Mouse (Mus musculus): ENCODE data around the gene Grhpr. TPM values are rescaled to one million over a fixed set of nuclear protein-coding genes. Genes with fewer than 3 reads are reported as not detected.
"Not testable (repeated sequence)": the region's sequence is repeated elsewhere in the genome, so short reads cannot be mapped to it uniquely, and the experiment has no call there.

Gene Grhpr
- polyA plus RNA-seq, 1 experiment from 2014 or later = 57.3 TPM

- Histone ChIP-seq H3K4me1 (replicated peaks) (peaks cover 16% of the 10 kb centered on the region), H3K4me3 (replicated peaks) (peak overlapping the region; percentile 75), H3K4me2 (peak overlapping the region; percentile 96), H3K9me3 (no peaks in the 10 kb centered on the region), H3K36me3 (peaks cover 13% of the 10 kb centered on the region), H3K27ac (no peak overlapping the region), H3K27me3 (no peaks in the 10 kb centered on the region), H3K9ac (replicated peaks) (peak overlapping the region; percentile 70)
- ATAC-seq (ENCODE audit: insufficient number of reproducible peaks, insufficient read depth, low FRiP score, low TSS enrichment, low read depth) = 0 out of 2 replicates have a peak, but pooled peaks have one; percentile 32
- 3% methylated on average over 14 of the region's 14 CpGs for WGBS
These were observed 37.8 kb downstream of the Grhpr start for GRCm38 (mm10) chr4:45019009-45019408.

- H3K36me3 ChIP-seq = peaks cover 79% of the 10 kb centered on the region
These were observed 45.3 kb downstream of the Grhpr start for GRCm38 (mm10) chr4:45026459-45026858.

GRCm38 (mm10) chr4:45032586-45032985 lies 51.4 kb downstream of the Grhpr start:
- Histone ChIP-seq H3K36me3 (peaks cover 99% of the 10 kb centered on the region), H3K4me1 (replicated peaks) (no peaks in the 10 kb centered on the region), H3K4me2 (no peak overlapping the region), H3K27ac (no peak overlapping the region), H3K4me3 (replicated peaks) (no peak overlapping the region), H3K9me3 (no peaks in the 10 kb centered on the region), H3K9ac (replicated peaks) (no peak overlapping the region), H3K27me3 (no peaks in the 10 kb centered on the region)
- ATAC-seq (ENCODE audit: insufficient number of reproducible peaks, insufficient read depth, low FRiP score, low TSS enrichment, low read depth) = no peak
- WGBS = 92% methylated on average over 9 of the region's 9 CpGs

More at GRCm38 (mm10) chr4:45026459-45026858, 45.3 kb downstream of the Grhpr start:
- Histone ChIP-seq H3K9ac (replicated peaks) (no peak overlapping the region), H3K27ac (no peak overlapping the region), H3K4me3 (replicated peaks) (no peak overlapping the region), H3K9me3 (no peaks in the 10 kb centered on the region), H3K27me3 (no peaks in the 10 kb centered on the region), H3K4me1 (replicated peaks) (no peaks in the 10 kb centered on the region), H3K4me2 (no peak overlapping the region)
- no peak for ATAC-seq (ENCODE audit: insufficient number of reproducible peaks, insufficient read depth, low FRiP score, low TSS enrichment, low read depth)
- WGBS = 91% methylated on average over 4 of the region's 4 CpGs

GRCm38 (mm10) chr4:45034693-45035628 lies 53.8 kb downstream of the Grhpr start:
- ATAC-seq (ENCODE audit: insufficient number of reproducible peaks, insufficient read depth, low FRiP score, low TSS enrichment, low read depth) = 0 out of 2 replicates have a peak, but pooled peaks have one; percentile 10
- Histone ChIP-seq H3K36me3 (peaks cover 81% of the 10 kb centered on the region), H3K27me3 (no peaks in the 10 kb centered on the region), H3K9me3 (no peaks in the 10 kb centered on the region), H3K4me1 (replicated peaks) (no peaks in the 10 kb centered on the region), H3K27ac (no peak overlapping the region), H3K9ac (replicated peaks) (no peak overlapping the region), H3K4me3 (replicated peaks) (no peak overlapping the region), H3K4me2 (no peak overlapping the region)
- WGBS = 68% methylated on average over 16 of the region's 16 CpGs

- H3K9me3 ChIP-seq = no peaks in the 10 kb centered on the region
- ATAC-seq (ENCODE audit: insufficient number of reproducible peaks, insufficient read depth, low FRiP score, low TSS enrichment, low read depth) = no peak
- H3K4me3 ChIP-seq (replicated peaks) = no peak overlapping the region
- no peaks in the 10 kb centered on the region for H3K4me1 ChIP-seq (replicated peaks)
- H3K36me3 ChIP-seq = peaks cover 81% of the 10 kb centered on the region
- H3K4me2 ChIP-seq = no peak overlapping the region
- no peak overlapping the region for H3K9ac ChIP-seq (replicated peaks)
- H3K27me3 ChIP-seq = no peaks in the 10 kb centered on the region
- 90% methylated on average over 10 of the region's 10 CpGs for WGBS
- H3K27ac ChIP-seq = no peak overlapping the region
These were observed 54.9 kb downstream of the Grhpr start for GRCm38 (mm10) chr4:45036048-45036447.

- Histone ChIP-seq H3K9ac (replicated peaks) (no peak overlapping the region), H3K4me1 (replicated peaks) (no peaks in the 10 kb centered on the region), H3K4me2 (no peak overlapping the region), H3K27me3 (no peaks in the 10 kb centered on the region), H3K36me3 (peaks cover 81% of the 10 kb centered on the region), H3K9me3 (no peaks in the 10 kb centered on the region), H3K4me3 (replicated peaks) (no peak overlapping the region), H3K27ac (no peak overlapping the region)
- WGBS = 92% methylated on average over 5 of the region's 5 CpGs
- ATAC-seq (ENCODE audit: insufficient number of reproducible peaks, insufficient read depth, low FRiP score, low TSS enrichment, low read depth) = no peak
These were observed 55.4 kb downstream of the Grhpr start for GRCm38 (mm10) chr4:45036571-45036970.

- ATAC-seq (ENCODE audit: insufficient number of reproducible peaks, insufficient read depth, low FRiP score, low TSS enrichment, low read depth) = no peak
- Histone ChIP-seq H3K4me3 (replicated peaks) (no peak overlapping the region), H3K27ac (no peak overlapping the region), H3K4me2 (no peak overlapping the region), H3K9me3 (no peaks in the 10 kb centered on the region), H3K36me3 (peaks cover 79% of the 10 kb centered on the region), H3K4me1 (replicated peaks) (no peaks in the 10 kb centered on the region), H3K27me3 (no peaks in the 10 kb centered on the region), H3K9ac (replicated peaks) (no peak overlapping the region)
- 87% methylated on average over 13 of the region's 13 CpGs for whole genome bisulfite sequencing
These were observed 56.5 kb downstream of the Grhpr start for GRCm38 (mm10) chr4:45037455-45038410.

- H3K4me1 ChIP-seq (replicated peaks); H3K27ac ChIP-seq; H3K4me3 ChIP-seq (replicated peaks); H3K9me3 ChIP-seq; H3K4me2 ChIP-seq; H3K27me3 ChIP-seq; ATAC-seq (ENCODE audit: insufficient number of reproducible peaks, insufficient read depth, low FRiP score, low TSS enrichment, low read depth); H3K9ac ChIP-seq (replicated peaks): not testable (repeated sequence)
- 62% methylated on average over 8 of the region's 8 CpGs for WGBS
- H3K36me3 ChIP-seq = peaks cover 79% of the 10 kb centered on the region
These were observed 57.7 kb downstream of the Grhpr start for GRCm38 (mm10) chr4:45038879-45039278.

- H3K9ac ChIP-seq (replicated peaks); H3K4me3 ChIP-seq (replicated peaks); H3K4me2 ChIP-seq; ATAC-seq (ENCODE audit: insufficient number of reproducible peaks, insufficient read depth, low FRiP score, low TSS enrichment, low read depth); H3K27me3 ChIP-seq; H3K27ac ChIP-seq; H3K4me1 ChIP-seq (replicated peaks); H3K9me3 ChIP-seq: not testable (repeated sequence)
- peaks cover 79% of the 10 kb centered on the region for H3K36me3 ChIP-seq
- WGBS = 89% methylated on average over 7 of the region's 7 CpGs
These were observed 58.4 kb downstream of the Grhpr start for GRCm38 (mm10) chr4:45039546-45039945.
